Mouse (Mus musculus) CD4-positive, CD25-positive, alpha-beta regulatory T cell, adult 4 months (primary cell): ENCODE results near the gene Nos1. TPM values are rescaled to one million over a fixed set of nuclear protein-coding genes. Genes with fewer than 3 reads are reported as not detected.

Experiments
- ATAC-seq: one replicate; pipeline ENCODE4 v1.8.0; 2017
- polyA plus RNA-seq, 2 experiments: library from polyadenylated mRNA; unstranded; fragments of 100-300 nt; shearing (Covaris generic); gene quantifications; one replicate each; pipeline ENCODE4 v1.2.1; 2017

The Nos1 gene
- polyA plus RNA-seq, 2 experiments from 2014 or later = 0.16 to 0.17 TPM

DNA sequence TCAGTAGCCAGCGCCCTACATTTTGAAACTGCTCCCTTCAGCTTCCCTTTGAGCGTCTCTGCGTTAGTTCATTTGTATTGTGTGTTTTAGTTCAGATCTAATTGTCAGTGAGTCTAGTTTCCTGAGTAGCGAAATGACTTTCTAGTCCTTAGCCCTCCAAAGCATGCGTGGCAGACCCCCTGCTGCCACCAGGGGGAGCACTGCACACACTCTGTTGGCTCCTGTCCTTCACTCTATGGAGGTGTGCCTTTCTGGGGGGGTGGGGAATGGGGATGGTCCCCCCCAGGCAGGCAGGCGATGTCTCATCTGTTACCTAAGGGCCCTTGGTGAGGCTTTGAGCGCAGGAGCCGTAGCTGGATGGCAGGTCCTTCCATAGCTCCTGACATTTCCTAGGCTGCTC lies 223.8 kb downstream of the Nos1 start:
- peak; percentile 66 for ATAC-seq

DNA sequence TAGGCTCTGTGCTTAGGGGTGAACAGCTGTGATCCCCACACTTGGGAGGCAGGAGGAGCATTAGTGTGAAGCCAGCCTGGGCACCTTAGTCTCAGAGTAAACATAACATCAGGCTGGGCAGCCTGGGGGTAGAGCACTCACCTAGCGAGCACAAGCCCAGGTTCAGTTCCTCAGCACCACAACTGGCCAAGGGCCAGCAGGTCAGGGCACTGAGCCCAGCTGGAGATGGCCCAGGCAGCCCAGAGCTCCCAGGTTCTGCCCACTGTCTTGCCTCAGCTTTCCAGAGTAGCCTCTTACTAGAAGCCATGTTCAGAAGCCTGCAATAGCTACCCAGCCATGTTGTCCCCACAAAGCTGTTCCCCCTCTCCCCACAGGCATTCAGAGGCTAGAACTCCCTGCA lies 224.9 kb downstream of the Nos1 start:
- no peak for ATAC-seq

DNA sequence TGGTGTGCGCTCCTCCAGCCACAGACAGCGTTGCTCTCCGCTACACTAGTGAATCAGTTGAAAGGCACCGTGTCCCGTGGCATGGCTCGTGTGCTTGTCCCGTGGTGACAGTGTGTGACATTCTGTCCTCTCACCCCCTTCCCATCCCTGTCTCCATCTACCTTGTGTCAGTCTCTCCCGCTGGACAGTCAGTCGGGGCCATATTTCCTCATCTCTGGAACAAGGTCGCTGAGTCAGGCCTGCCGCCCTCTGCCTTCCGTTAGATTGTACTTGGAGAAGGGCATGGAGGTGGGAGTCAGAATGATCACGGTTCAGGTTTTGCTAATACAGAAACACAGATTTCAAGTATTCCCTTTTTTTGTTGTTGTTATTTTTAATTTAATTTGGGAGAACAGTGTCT lies 227.5 kb downstream of the Nos1 start:
- no peak for ATAC-seq

Other genes starting within 250 kb of the Nos1 start
- 10 to 100 TPM in 1 of 2 experiments, 1 to 10 TPM in 1; 7.9 to 12.5 TPM for gene Fbxo21, start 195.7 kb downstream of the Nos1 start, polyA plus RNA-seq
- gene Tesc, start 246.7 kb downstream of the Nos1 start, polyA plus RNA-seq = 1 to 10 TPM; 2.9 to 7.7 TPM